Mouse (Mus musculus): ENCODE measurements around the gene Slc8b1. TPM values are rescaled to one million over a fixed set of nuclear protein-coding genes. Genes with fewer than 3 reads are reported as not detected.
A peak's percentile ranks its signal among the peaks of the same experiment; 100 is the strongest.

Gene Slc8b1
- total and polyA plus RNA-seq, 3 experiments, result 2.7 to 5.9 TPM; not detected in 1

DNA sequence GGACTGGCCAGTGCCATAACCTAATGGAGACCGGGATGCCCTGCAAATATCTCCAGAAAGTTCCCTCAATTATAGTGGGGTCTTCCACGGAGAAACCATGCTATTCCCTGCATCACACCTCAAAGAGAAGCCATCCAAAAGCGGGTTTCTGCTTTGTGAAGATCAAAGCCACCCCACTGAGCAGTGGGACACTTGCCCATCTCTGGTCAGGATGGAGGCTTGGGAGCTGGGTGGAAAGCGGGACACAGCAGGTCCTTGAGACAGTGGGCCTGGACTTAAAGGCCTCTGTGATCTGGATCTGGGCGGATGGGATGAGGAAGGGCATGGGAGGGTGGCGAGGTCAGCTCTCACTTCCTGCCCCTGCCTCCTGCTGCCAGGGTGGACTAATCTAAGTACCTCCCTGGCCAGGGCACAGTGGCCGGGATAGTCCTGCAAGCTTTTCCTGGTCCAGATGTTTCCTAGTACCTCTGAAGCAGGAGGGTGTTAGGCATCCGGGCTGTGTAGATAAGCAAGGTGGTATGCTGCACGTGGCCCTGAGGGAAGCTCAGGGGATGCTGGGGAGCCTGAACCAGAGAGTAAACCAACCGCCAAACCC is 63.6 kb downstream of the Slc8b1 start:
- Histone ChIP-seq H3K27me3 (ENCODE audit: control insufficient read depth in 1 of 2, insufficient read depth in 2 of 2, low read length in 2 of 2) (no peaks in the 10 kb centered on the region), H3K9ac (ENCODE audit: control insufficient read depth, low read depth, low read length, poor library complexity, severe bottlenecking) (no peak overlapping the region), H3K4me1 (ENCODE audit: control insufficient read depth in 1 of 2, insufficient read depth in 2 of 2, low read length in 2 of 2) (peaks cover 13 to 24% of the 10 kb centered on the region in 2 experiments), H3K9me3 (replicated peaks; ENCODE audit: insufficient read depth, low read length) (no peaks in the 10 kb centered on the region), H3K36me3 (ENCODE audit: control insufficient read depth in 1 of 2, insufficient read depth in 2 of 2, low read length in 2 of 2) (peaks cover 0 to 28% of the 10 kb centered on the region in 2 experiments; a peak in 3 of 4 replicates), H3K79me2 (ENCODE audit: control insufficient read depth, insufficient read depth, low read length, poor library complexity) (peaks cover 3% of the 10 kb centered on the region), H3K27ac (ENCODE audit: control insufficient read depth, low read depth, low read length) (no peak overlapping the region), H3K4me3 (ENCODE audit: control insufficient read depth in 1 of 2, insufficient read depth in 1 of 2, low read depth in 2 of 2, low read length in 2 of 2) (no peak overlapping the region)
- no peak for DNase-seq (ENCODE audit: low read depth, low spot score)
- TF ChIP-seq RCOR1 (IDR thresholded peaks at IDR 0.05; ENCODE audit: low read depth, low read length) (no peak), BHLHE40 (IDR thresholded peaks at IDR 0.05; ENCODE audit: borderline replicate concordance, low read depth, low read length) (no peak), MYC (IDR thresholded peaks at IDR 0.05; ENCODE audit: low read depth, low read length) (no peak), CTCF (IDR thresholded peaks at IDR 0.05 in 2 of 3, conservative IDR thresholded peaks at IDR 0.05 in 1 of 3; ENCODE audit: control insufficient read depth in 1 of 3, insufficient read depth in 1 of 3, low read depth in 2 of 3, low read length in 3 of 3, poor library complexity in 1 of 3, severe bottlenecking in 1 of 3) (no peak), POLR2A (IDR thresholded peaks at IDR 0.05; ENCODE audit: control insufficient read depth in 1 of 2, insufficient read depth in 1 of 2, low read depth in 1 of 2, low read length in 2 of 2, poor library complexity in 1 of 2) (no peak), POLR2AphosphoS5 (IDR thresholded peaks at IDR 0.05; ENCODE audit: borderline replicate concordance, low read depth, low read length) (no peak), ZNF384 (IDR thresholded peaks at IDR 0.05; ENCODE audit: low read depth, low read length) (no peak), POLR2AphosphoS2 (IDR thresholded peaks at IDR 0.05; ENCODE audit: low read length) (no peak), TBP (IDR thresholded peaks at IDR 0.05; ENCODE audit: low read depth, low read length) (no peak), MYB (IDR thresholded peaks at IDR 0.05; ENCODE audit: low read depth, low read length) (no peak), USF2 (IDR thresholded peaks at IDR 0.05; ENCODE audit: borderline replicate concordance in 1 of 2, insufficient read depth in 1 of 2, low read depth in 1 of 2, low read length in 2 of 2) (no peak), ELF1 (IDR thresholded peaks at IDR 0.05; ENCODE audit: low read depth, low read length) (no peak), MAFK (IDR thresholded peaks at IDR 0.05; ENCODE audit: borderline replicate concordance, low read depth, low read length) (no peak), MXI1 (IDR thresholded peaks at IDR 0.05; ENCODE audit: low read depth, low read length) (no peak), GABPA (IDR thresholded peaks at IDR 0.05; ENCODE audit: low read depth, low read length) (no peak), E2F4 (IDR thresholded peaks at IDR 0.05; ENCODE audit: borderline replicate concordance, low read depth, low read length) (no peak), NRF1 (IDR thresholded peaks at IDR 0.05; ENCODE audit: insufficient read depth, low read depth, low read length, poor library complexity, severe bottlenecking) (no peak)

- DNase-seq (ENCODE audit: low read depth, low spot score), result peak; percentile 34
- TF ChIP-seq CHD1 (IDR thresholded peaks at IDR 0.05; ENCODE audit: low read depth, low read length), result no peak
- 0 out of 2 replicates have a peak, but pooled peaks have one; percentile 41 for TF ChIP-seq MAZ (IDR thresholded peaks at IDR 0.05; ENCODE audit: low read depth, low read length)
- Histone ChIP-seq H3K27me3 (ENCODE audit: control insufficient read depth in 1 of 2, insufficient read depth in 2 of 2, low read length in 2 of 2) (no peaks in the 10 kb centered on the region), H3K4me1 (ENCODE audit: control insufficient read depth in 1 of 2, insufficient read depth in 2 of 2, low read length in 2 of 2) (peaks cover 13 to 20% of the 10 kb centered on the region in 2 experiments), H3K36me3 (ENCODE audit: control insufficient read depth in 1 of 2, insufficient read depth in 2 of 2, low read length in 2 of 2) (peaks cover 0 to 25% of the 10 kb centered on the region in 2 experiments; a peak in 3 of 4 replicates), H3K9me3 (replicated peaks; ENCODE audit: insufficient read depth, low read length) (no peaks in the 10 kb centered on the region), H3K79me2 (ENCODE audit: control insufficient read depth, insufficient read depth, low read length, poor library complexity) (peaks cover 3% of the 10 kb centered on the region), H3K9ac (ENCODE audit: control insufficient read depth, low read depth, low read length, poor library complexity, severe bottlenecking) (no peak overlapping the region), H3K4me3 (ENCODE audit: control insufficient read depth in 1 of 2, insufficient read depth in 1 of 2, low read depth in 2 of 2, low read length in 2 of 2) (no peak overlapping the region), H3K27ac (ENCODE audit: control insufficient read depth, low read depth, low read length) (peak overlapping the region; percentile 77)
These were observed 65.9 kb downstream of the Slc8b1 start for GRCm38 (mm10) chr5:120576781-120577301.
